Mouse (Mus musculus) layer of hippocampus, adult 8-10 months (tissue): ENCODE results near the gene Itpa. TPM values are rescaled to one million over a fixed set of nuclear protein-coding genes. Genes with fewer than 3 reads are reported as not detected.

Experiments
- DNase-seq, 2 experiments: peaks; one replicate each; pipeline ENCODE4 v3.0.0; 2022; ENCODE audit warnings: low spot score in 2 of 2
- total RNA-seq, 4 experiments: library from RNA; stranded (reverse); gene quantifications; 2 replicates each; pipeline ENCODE4 v1.2.4; 2022

Gene Itpa
- total RNA-seq, 4 experiments from 2014 or later, result 32.1 to 36.0 (median 34.7) TPM

GRCm38 (mm10) chr2:130655660-130656339 is 11.6 kb upstream of the Itpa start:
- DNase-seq, result no peak

- DNase-seq, result no peak
Observed at GRCm38 (mm10) chr2:130656536-130656935, 10.9 kb upstream of the Itpa start.

- DNase-seq, result peak; percentile 85 to 90
Observed at GRCm38 (mm10) chr2:130657541-130657940, 9.9 kb upstream of the Itpa start.

GRCm38 (mm10) chr2:130658530-130658929 is 8.9 kb upstream of the Itpa start:
- no peak for DNase-seq

GRCm38 (mm10) chr2:130663342-130663741 is 4.1 kb upstream of the Itpa start:
- no peak for DNase-seq

GRCm38 (mm10) chr2:130664102-130664701 is 3.2 kb upstream of the Itpa start, which contains the start of gene Ddrgk1:
Ddrgk1 (minus strand) TSS chr2:130664659.
- DNase-seq, result peak; percentile 94 to 96

- DNase-seq, result no peak
Observed at GRCm38 (mm10) chr2:130677211-130677610, 9.8 kb downstream of the Itpa start.

GRCm38 (mm10) chr2:130679154-130679553 is 11.7 kb downstream of the Itpa start:
- DNase-seq, result peak in 1 of 2 experiments; percentile 51

- DNase-seq, result no peak
Observed at GRCm38 (mm10) chr2:130679899-130680298, 12.5 kb downstream of the Itpa start.

- no peak for DNase-seq
Observed at GRCm38 (mm10) chr2:130681531-130681930, 14.1 kb downstream of the Itpa start.

GRCm38 (mm10) chr2:130685426-130685825 is 18.0 kb downstream of the Itpa start:
- DNase-seq, result no peak

GRCm38 (mm10) chr2:130689011-130689410 is 21.6 kb downstream of the Itpa start:
- DNase-seq, result no peak

GRCm38 (mm10) chr2:130693563-130693962 is 26.2 kb downstream of the Itpa start:
- no peak for DNase-seq

- DNase-seq, result no peak
Observed at GRCm38 (mm10) chr2:130696700-130697152, 29.3 kb downstream of the Itpa start.

GRCm38 (mm10) chr2:130697153-130697810 is 29.9 kb downstream of the Itpa start, which contains the start of gene Slc4a11:
Slc4a11 (minus strand) TSS chr2:130697519.
- no peak for DNase-seq

- DNase-seq, result no peak
Observed at GRCm38 (mm10) chr2:130697821-130698266, 30.4 kb downstream of the Itpa start.

- DNase-seq, result no peak
Observed at GRCm38 (mm10) chr2:130704040-130705001, 36.9 kb downstream of the Itpa start.

GRCm38 (mm10) chr2:130705178-130705577 is 37.8 kb downstream of the Itpa start:
- DNase-seq, result no peak

- DNase-seq, result no peak
Observed at GRCm38 (mm10) chr2:130706602-130707001, 39.2 kb downstream of the Itpa start.

GRCm38 (mm10) chr2:130707057-130707456 is 39.6 kb downstream of the Itpa start:
- no peak for DNase-seq

GRCm38 (mm10) chr2:130717951-130718350 is 50.5 kb downstream of the Itpa start:
- no peak for DNase-seq
